Mouse (Mus musculus) embryonic fibroblast, embryonic 13.5 days (primary cell): ENCODE measurements around the gene Rnf114. TPM values are rescaled to one million over a fixed set of nuclear protein-coding genes. Genes with fewer than 3 reads are reported as not detected.

Experiments
- H3K27ac ChIP-seq: 2 replicates; pipeline ENCODE4 v1.5.1; 2012; ENCODE audit warnings: low read length, control low read depth, inconsistent platforms; ENCODE audit not compliant: insufficient read depth
- H3K4me1 ChIP-seq: 2 replicates; pipeline ENCODE4 v1.6.1; 2011; ENCODE audit warnings: low read length; ENCODE audit not compliant: control insufficient read depth, insufficient read depth
- H3K4me3 ChIP-seq: 2 replicates; pipeline ENCODE4 v1.5.1; 2011; ENCODE audit warnings: mild to moderate bottlenecking, control low read depth, low read length; ENCODE audit not compliant: insufficient read depth
- CTCF ChIP-seq: IDR thresholded peaks from 2 replicates; pipeline ENCODE4 v1.5.1; 2011; ENCODE audit warnings: mild to moderate bottlenecking, control low read depth, low read length, moderate library complexity, borderline replicate concordance; ENCODE audit not compliant: insufficient read depth
- POLR2A ChIP-seq: IDR thresholded peaks from 2 replicates; pipeline ENCODE4 v1.6.1; 2011; ENCODE audit warnings: low read depth, mild to moderate bottlenecking, control low read depth, low read length, moderate library complexity
- polyA plus RNA-seq: library from polyadenylated mRNA; stranded (reverse); fragments of >200 nt; gene quantifications from 2 replicates; pipeline ENCODE4 v1.2.4, GENCODE M21; 2011; ENCODE audit warnings: low read depth; ENCODE audit not compliant: missing spikeins, insufficient read length

The Rnf114 gene
- polyA plus RNA-seq, 1 experiment: 44.9 TPM

DNA sequence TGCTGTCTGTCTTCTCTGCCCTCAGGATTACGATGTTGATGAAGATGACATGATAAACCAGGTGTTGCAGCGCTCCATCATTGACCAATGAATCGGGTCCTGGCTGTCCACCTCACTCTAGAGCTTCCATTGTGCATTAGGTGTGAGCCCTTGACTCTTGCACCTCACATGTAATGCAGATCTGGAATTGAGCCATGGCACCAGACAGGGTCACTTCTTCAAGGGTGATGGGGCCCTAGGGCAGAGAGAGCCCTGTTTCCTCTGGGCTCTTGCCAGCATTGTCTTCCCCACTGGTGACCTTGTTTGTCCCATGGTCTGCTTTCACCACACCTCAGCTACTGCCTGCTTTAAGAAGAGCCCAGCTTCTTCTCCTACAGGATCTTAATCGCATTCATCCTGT lies 22.2 kb downstream of the Rnf114 start:
- no peak for TF ChIP-seq CTCF
- TF ChIP-seq POLR2A: no peak
- Histone ChIP-seq H3K4me1 (no peaks in the 10 kb centered on the region), H3K27ac (no peak overlapping the region), H3K4me3 (no peak overlapping the region)

DNA sequence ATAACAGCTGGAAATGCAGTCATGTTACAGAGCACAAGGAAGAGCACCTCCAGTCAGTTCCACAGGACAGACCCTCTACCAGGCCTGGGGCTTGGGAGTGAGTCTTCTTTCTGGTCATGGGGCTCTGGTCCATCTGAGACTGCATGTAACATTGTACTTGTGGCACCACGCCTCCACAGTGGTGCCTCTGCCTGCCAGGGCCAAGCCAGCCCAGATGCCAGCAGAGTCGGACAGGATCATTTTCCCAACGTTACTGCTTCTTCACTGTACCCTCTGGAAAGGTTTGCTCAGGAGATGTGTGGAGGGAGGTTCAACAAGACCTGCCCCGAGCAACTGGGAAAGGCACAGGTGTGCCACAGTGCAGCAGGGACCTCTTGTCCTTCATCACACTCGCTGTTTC lies 23.2 kb downstream of the Rnf114 start:
- no peak overlapping the region for H3K27ac ChIP-seq
- H3K4me1 ChIP-seq: no peaks in the 10 kb centered on the region
- no peak for TF ChIP-seq CTCF
- TF ChIP-seq POLR2A: no peak
- no peak overlapping the region for H3K4me3 ChIP-seq

DNA sequence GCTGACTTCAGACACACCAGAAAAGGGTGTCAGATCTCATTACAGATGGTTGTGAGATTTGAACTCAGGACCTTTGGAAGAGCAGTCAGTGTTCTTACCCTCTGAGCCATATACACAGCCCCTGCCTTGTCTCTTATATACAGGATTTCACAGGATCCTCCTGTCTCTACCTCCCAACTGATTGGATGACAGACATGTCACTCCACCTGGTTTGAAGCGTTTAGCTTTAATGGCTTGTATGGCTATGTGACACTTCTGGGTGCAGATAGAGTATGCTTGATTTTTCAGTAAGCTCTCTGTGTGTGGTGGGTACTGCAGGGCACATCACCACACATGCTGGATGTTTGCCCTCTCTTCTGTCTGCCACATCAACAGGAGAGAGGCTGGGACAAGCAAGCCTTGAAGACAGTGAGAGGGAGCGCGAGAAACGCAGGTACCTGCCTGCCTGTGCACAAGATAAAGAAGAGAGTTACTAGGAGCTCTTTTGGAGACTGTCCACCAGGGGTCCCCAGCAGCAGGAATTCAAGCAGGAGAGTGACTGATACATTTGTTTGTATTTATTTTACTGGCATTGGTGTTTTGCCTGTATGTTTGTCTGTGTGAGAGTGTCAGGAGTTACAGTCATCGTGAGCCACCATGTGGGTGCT lies 27.3 kb downstream of the Rnf114 start:
- Histone ChIP-seq H3K4me1 (no peaks in the 10 kb centered on the region), H3K4me3 (no peak overlapping the region), H3K27ac (no peak overlapping the region)
- no peak for TF ChIP-seq POLR2A
- TF ChIP-seq CTCF: no peak

DNA sequence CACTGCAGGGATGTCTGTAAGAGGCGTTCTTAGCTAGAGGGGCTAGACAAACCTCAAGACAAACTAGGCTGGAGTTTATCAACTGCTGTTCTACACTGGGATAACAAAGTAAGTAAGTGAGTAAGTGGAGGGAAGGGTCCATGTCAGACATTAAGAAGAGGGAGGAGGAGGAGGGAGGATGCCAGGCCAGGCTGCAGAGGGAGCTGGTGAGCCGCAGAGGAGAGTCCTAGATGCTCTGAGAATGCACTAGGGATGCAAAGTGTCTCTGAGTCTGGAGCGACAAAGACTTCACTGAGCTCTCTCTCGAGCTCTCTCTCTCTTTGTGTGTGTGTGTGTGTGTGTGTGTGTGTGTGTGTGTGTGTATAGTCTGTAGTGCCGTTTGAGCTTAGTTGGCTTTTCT lies 35.8 kb downstream of the Rnf114 start:
- Histone ChIP-seq H3K27ac (no peak overlapping the region), H3K4me3 (no peak overlapping the region), H3K4me1 (no peaks in the 10 kb centered on the region)
- TF ChIP-seq POLR2A: no peak
- TF ChIP-seq CTCF: peak; percentile 85; the same call in 1 of the 2 replicates

DNA sequence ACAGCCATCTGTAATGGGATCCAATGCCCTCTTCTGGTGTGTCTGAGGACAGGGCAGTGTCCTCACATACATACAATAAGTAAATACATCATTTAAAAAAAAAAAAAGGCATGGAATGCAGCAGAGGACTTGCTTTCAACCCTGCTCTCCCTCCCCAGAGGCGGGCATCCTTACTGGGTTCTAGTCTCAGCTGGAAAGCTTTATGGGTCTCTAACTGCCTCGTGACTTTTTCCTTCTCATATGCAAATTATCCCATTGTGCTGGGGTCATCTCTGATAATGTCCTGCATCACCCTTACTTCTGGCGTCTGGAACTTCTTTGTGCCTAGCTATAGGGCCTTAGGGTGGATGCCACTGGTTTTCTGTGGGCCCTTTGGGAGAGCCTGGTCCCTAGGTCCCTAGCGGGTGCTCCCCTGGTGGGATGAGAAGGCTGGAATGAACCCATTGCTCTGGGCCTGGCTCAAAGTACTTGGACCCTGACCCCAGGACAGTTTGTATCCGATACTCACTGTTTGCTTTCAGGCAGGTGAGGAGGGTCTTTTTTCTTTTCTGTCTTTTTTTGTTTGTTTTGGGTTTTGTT lies 37.6 kb downstream of the Rnf114 start:
- Histone ChIP-seq H3K27ac (no peak overlapping the region), H3K4me1 (no peaks in the 10 kb centered on the region), H3K4me3 (no peak overlapping the region)
- TF ChIP-seq POLR2A (no peak), CTCF (no peak)

DNA sequence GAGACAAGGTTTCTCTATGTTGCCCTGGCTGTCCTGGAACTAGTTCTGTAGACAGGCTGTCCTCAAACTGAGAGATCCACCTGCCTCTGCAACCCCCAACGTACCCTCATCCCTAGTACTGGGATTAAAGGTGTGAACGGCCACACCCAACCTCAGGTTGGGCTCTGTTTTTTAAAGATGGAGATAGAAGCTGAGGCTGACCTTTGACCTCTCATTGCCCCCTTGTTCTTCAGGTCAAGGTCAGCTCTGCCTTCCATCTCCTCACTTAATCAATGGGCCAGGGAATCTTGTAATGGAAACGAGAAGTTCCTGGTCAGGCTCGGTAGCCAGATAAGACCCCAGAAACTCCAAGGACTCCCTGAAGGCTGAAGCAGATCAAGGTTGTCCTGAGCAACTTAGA lies 38.1 kb downstream of the Rnf114 start:
- Histone ChIP-seq H3K4me1 (no peaks in the 10 kb centered on the region), H3K4me3 (no peak overlapping the region), H3K27ac (no peak overlapping the region)
- TF ChIP-seq CTCF: no peak
- TF ChIP-seq POLR2A: no peak

DNA sequence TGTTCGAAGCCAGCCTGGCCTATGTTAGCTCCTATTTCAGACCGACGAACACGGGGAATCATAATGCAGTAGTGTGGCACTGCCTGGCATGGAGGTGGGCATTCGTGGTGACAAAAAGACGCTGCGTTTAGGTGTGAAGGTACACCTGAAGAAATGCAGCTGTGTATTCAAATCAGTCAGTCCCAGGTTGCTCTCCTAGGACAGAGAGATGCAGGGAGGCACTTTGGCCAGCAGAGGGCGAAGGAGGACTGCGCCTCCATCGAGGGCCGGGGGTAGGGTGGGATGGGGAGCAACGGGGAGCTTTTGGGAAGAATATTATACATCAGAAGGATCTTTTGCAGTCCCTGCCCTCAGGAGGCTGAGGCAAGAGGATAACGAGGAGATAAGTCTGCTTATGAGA lies 39.7 kb downstream of the Rnf114 start:
- TF ChIP-seq POLR2A (no peak), CTCF (peak; percentile 91)
- no peak overlapping the region for H3K27ac ChIP-seq
- no peak overlapping the region for H3K4me3 ChIP-seq
- H3K4me1 ChIP-seq: no peaks in the 10 kb centered on the region

DNA sequence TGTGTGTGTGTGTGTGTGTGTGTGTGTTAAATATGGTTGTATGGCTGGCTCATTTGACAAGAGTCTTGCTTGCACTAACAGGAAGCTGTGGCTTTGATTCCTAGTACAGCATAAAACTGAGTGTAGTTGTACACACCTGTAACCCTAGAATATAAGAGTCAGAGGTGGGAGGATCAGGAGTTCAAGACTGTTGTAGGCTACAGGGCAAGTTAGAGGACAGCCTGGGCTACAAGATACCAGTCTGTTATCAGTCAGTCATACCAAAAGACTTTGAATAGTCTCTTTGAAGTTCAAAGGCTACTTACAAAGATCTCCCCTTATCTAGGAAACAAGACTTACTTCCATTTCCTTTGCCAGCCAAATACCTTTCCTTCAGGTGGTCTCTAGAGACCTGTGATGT lies 41.4 kb downstream of the Rnf114 start:
- Histone ChIP-seq H3K27ac (no peak overlapping the region), H3K4me1 (no peaks in the 10 kb centered on the region), H3K4me3 (no peak overlapping the region)
- TF ChIP-seq POLR2A (no peak), CTCF (no peak)

DNA sequence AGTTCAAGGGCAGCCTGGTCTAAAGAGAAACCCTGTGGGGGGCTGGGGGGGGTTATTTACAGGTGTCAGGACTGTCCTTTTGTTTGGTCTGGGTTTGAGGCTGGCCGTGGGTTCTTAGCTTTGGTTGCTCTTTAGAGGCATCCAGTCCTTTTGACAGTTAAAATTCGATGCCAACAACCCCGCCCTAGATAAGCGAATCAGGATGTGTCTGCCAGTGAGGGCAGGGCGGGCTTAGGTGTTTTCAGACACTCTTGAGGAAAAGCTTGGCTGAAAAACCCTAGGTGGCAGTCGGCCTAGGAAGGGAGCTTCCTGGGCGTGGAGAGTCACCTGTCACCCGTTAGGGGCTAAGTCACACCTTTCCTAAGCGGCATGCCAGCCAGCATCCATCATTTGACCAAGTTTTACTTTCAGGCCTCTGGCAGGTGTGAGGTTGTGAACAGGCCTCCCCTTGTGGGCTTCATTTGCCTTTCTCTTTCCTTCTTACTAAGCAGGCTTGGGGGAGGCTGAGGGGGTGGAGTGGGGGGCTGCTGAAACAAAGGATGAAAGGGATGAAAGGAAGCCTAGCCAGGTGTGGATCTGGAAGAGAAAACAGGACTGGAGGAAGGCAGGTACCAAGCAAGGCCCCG lies 44.0 kb downstream of the Rnf114 start:
- H3K27ac ChIP-seq: no peak overlapping the region
- no peak overlapping the region for H3K4me3 ChIP-seq
- no peak for TF ChIP-seq POLR2A
- TF ChIP-seq CTCF: no peak
- no peaks in the 10 kb centered on the region for H3K4me1 ChIP-seq

DNA sequence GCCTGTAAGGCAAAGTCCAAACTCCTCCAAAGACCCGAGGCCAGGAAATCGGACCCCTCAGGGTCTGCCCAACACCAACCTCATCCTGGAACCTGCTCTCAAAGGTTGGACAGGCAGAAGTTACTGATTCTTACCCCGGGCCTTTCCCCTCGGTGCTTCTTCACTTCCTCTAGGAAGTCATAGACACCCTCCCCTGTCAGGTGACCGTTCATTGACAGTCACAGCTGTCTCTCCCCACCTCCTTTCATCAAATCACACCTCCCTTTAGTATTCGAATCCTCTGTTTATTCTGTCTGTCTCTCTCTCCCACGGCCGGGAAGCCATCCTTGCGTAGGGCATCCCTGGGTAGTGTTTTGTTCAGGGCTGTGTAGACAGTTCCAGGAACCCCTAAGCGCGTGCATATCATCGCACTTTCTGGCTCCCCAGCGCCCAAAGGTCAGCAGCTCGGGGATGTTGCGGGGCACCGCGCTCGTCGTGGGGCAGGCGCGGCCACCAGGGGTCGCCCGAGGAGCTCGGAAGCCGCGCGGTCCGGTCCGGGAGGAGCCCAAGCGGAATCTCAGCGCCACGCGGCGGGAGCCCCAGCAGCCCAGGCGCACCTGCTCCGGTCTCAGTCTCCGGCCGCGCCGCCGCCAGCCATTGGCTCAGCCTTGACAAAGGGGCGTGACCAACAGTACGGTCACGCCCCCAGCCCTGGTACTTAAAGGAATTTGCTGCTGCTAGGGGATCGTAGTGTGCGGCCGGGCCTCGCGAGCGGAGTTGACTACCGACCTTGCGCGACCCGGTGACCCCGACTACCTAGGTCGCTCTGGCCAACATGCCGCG lies 45.2 kb downstream of the Rnf114 start, which contains the start of gene Snai1:
TSS of gene Snai1 (plus strand) at position 720 of the 822 bp plus-strand sequence.
- peak within 1 kb of the TSS; percentile 68 for H3K4me3 ChIP-seq
- no peaks in the 10 kb centered on the region for H3K4me1 ChIP-seq
- H3K27ac ChIP-seq: peak within 1 kb of the TSS; percentile 73
- peak; percentile 100 for TF ChIP-seq POLR2A
- peak; percentile 61 for TF ChIP-seq CTCF
